Mouse (Mus musculus) layer of hippocampus, postnatal 14 days (tissue): ENCODE measurements at regions not wholly inside any gene's neighbourhood (a gene's known extent, or its start where the extent isn't known, plus 50 kb on each side); places are given as distances from the start of the nearest gene placed in this dataset.
"Not testable (repeated sequence)": the region's sequence is repeated elsewhere in the genome, so short reads cannot be mapped to it uniquely, and the experiment has no call there.

Experiments used
- DNase-seq, 2 experiments: peaks; one replicate each; pipeline ENCODE4 v3.0.0; 2021 to 2022; ENCODE audit warnings: low spot score in 2 of 2, mixed read lengths in 1 of 2

DNA sequence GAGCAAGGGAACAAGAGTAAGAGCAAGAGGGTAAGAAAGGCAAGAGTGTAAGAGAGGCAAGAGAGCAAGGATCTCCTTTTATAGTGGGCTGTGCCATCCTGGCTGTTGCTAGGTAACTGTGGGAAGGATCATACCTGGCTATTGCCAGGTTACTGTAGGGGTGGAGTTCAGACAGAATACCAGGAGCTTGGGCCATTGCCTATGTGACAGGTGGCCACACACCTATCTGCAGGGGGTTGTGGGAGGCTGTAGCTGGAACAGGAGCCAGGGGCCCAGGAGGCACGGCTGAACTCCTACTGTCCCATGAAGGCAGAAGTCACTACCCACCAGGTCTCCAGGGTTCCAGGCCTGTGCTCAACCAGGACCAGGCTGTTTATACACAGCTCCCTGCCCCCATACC, 1149.0 kb downstream of the 9330182O14Rik start:
- no peak for DNase-seq

DNA sequence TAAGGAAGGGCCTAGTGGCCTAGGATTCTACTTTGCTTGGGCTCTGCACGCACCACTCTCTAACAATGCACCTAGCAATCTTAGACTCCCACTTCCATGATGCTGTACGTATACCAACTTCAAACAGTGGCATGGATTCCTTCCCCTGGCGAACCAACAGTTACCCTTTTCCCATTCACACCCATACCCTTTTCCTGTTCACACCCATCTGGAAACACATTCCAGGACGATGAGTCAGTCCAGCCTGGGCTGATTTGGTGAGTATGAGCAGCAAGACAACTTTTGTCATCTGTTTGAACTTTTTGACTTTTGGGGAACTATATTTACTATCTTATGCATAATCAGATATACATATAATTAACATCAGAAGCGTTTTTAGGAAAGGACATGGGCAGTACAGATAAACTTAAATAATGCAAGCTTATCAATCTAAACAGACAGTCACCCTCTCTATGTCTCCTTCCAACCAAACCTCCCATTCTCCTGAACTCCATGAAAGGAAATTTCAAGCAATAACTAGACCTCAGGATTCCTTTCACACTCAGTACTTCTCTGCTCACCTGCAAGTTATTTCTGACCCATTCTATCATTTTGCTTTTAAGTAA, 1152.7 kb downstream of the 9330182O14Rik start:
- no peak for DNase-seq

DNA sequence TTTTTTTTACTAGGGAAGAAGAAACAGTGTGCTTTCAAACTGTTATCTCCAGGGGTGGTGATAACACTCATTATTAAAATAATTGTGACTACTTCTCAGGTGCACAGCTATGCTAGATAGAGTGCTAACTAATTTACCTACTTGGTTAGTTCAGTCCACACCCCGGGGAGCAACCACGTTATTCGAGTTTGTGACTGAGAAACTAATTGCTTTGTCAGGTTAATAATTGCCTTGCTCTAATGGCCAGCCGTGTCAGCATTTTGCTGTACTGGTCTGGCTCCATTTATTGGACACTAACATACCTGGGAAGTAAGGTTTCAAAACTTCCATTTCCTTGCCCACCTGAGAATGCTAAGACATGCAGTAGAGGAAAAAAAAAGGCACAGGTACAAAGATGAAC, 1163.3 kb downstream of the 9330182O14Rik start:
- DNase-seq, result no peak

DNA sequence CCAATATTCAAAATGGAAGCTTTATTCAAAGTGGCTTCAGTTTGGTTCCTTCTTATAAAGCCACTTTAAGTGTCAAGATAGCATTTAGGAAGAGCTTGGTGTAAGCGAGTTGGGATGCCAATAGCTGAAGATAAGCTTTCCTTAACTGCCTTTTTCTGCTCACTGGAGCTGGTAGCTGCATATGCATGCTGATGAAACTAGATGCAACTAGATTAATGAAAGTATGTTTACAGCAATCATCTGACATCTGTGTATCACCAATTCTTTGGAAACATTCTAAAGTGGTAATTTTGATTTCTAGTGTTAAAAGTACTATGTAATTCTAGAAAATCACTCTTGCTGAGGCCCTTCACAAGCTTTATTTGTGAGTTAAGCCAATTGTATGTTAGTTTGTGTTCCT, 1172.5 kb downstream of the 9330182O14Rik start:
- DNase-seq, result no peak

DNA sequence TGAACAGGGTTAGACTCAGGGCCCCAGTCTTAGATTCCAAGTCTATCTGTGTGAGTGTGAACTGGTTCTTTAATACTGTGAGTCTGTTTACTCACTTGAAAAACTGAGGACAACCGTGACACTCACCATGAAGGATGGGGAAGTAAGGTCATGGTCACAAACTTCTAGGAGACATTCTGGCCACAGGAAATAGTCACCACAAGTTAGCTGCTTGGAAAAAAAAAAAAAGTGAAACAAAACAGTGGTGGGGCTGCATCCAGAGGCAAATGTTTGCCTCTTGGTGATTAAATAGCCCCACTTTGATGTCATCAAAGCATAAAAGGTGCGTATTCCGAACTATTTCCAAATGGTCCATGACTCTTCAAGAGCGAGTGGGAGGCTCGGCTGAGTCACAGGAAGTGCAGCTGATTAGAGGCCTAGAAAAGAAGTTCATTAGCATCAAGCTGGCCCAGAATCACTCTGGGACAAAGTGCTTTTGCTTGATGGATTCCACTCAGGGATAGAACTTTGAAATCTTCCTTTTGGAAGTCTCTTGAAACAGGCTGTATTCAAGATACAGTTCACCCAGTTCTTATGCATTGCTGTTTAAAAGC, 1177.7 kb downstream of the 9330182O14Rik start:
- no peak for DNase-seq

DNA sequence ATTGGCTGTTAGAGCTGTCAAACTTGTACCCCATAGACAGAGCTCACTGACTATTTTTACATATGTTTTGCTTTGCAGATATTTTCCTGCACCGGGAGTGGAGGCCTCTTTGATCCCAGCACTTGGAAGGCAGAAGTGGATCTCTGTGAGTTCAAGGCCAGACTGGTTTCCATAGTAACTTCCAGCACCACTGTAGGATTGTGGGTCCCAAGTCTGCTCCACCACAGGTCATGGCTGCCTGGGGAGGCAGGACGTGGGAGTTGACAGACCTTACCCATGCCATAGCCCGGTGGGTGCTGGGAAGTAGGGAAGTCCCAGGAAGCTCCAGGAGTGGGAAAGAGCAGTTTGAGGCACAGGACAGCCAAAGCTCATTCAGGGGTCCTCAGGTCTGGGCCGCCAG, 1180.8 kb downstream of the 9330182O14Rik start:
- DNase-seq, result no peak

DNA sequence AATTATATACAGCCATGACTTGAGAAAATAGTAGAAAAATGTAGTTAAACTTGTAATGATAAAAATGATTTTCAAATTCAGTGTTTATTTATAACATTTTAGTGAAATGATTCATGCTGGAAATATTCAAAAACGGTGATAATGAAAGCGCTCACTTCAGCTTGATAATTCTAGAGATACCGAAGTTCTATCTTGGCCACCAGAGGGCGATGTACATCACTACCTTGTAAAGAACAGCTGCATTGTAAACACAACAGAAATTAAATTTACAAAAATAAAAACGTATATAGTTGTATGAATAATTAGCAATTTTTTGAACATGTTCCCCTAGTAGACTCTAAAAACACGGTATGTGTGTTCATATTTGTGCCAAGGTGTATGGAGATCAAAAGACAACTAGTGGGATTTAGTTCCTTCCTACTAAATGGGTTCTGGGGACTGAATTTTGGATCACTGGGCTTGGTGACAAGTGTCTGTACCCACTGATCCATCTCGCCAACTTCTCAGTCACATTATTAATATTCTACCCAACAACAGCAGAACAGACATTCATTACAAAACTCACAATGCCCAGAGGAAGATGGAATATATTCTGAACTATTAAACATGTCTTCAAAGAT, 1191.6 kb downstream of the 9330182O14Rik start:
- DNase-seq, result peak; percentile 34 to 71

DNA sequence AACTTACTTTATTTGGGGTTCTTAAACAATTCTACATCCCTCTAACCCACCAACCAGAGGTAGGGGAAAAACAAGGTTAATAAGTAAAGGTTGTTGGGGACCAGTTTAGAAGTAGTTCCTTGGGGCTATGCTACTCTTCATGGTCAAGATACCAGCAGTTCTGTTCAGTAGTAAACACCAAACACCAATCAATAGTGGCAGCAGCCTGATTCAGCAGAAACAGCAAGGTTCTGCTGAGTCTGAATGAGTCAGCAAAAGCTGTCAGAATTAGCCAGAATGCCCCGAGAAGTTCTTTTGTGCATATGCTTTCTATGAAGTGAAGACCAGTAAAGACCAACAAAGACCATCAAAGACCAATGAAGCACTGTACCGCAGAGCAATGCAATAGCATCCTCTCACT, 1195.1 kb downstream of the 9330182O14Rik start:
- no peak for DNase-seq

DNA sequence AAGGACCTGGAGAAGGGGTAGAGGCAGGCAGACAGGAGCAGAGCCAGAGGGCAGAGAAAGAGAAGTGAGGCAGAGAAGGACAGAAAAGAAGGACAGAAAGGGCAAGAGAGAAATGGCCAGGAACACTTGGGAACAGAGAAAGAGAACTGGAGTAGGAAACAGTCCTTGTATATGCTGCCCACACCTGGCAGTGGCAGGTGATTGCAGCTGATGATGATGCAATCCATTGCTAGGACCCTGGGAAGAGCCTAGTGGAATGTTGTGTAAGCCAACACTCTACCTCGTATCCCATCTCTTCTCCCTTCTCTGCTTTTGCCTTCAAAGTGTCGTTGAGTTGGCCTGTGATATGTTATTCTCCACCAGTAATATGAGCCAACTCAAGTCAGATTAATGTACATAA, 1195.9 kb downstream of the 9330182O14Rik start:
- DNase-seq, result no peak

DNA sequence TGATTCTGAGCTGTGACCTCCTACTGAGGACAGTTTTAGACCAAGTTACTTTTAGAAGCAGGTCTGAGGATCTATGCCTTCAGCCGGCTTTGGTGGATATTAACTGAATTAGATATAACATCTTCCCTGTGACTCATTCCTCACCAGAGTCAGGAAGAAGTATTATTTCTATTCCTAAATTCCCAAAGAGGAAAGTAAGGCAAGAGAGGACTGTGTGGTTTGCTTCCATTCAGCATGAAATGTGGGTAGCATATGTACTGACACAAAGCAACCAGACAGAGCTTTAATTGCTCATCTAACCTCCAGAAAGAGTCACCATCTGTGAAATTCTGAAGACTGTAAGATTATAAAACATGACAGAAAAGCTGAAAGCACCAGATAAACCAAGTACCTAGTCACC, 1198.3 kb downstream of the 9330182O14Rik start:
- DNase-seq, result peak in 1 of 2 experiments; percentile 14

DNA sequence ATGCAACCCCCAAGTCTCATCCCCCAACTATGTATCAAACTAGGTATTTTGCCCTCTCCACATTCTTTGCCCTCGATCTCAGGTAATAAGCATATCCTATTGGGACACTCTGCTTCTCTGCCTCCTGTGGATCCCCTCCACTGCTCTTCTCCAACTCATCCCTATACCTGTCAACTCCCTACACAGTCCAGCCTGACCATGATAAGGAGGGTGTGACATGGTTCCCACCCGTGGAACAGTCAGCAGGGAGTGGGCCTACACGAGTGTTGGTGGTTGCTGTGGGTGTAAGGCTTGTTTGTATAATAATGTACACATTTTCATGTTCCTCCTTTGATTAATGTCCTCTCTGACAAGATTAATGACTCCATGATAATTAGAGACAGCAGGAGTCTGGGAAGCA, 1199.0 kb downstream of the 9330182O14Rik start:
- no peak for DNase-seq

DNA sequence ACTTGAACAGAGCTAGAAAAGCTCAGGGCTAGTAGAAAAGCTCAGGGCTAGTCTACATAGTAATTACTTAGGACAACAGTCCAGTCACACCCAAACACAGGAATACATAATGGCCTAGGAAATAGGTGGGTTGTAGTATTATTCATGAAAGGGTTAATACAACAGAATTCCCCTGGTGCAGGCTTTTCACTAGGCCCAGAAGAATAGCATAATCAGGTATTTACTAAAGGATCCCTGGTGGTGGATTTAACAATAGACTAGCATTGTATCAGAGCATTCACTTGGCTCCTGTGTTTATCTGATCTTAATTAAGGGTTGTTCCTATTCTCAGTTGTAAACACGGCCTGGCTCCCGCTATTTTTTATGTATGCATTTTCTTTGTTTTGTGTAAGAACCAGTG, 1206.5 kb downstream of the 9330182O14Rik start:
- not testable (repeated sequence) for DNase-seq

DNA sequence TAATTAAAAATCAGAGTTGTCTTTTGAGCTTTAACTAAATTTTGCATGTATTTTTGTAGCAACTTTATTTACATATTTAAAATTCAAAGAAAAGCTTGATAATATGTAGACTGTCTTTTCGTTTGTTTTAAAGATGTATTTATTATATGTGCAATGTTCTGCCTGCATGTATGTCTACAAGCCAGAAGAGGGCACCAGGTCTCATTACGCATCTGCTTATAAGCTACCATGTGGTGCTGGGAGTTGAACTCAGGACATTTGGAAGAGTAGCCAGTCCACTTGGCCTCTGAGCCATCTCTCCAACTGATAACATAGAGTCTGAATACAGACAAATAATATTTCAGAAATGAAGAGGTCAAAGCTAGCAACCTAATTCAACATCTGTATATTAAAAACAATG, 1211.4 kb downstream of the 9330182O14Rik start:
- no peak for DNase-seq

DNA sequence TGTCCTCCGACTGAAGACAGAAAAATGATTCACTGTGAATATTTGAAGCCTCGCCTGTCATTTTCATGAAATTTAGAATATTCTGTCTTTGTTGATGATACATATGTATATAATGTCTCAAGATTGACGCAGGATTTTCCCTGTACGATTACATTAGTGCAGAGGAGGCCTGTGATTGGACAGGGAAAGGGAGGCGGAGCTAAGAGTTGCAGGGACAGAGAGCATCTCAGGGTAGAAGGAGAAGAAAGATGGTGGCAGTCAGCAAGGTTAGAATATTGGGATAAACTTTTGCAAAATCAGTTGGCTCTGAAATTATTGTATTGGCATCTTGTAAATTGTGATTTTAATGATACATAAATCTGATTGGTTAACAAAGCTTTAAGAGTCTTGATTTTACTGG, 1213.1 kb downstream of the 9330182O14Rik start:
- no peak for DNase-seq

DNA sequence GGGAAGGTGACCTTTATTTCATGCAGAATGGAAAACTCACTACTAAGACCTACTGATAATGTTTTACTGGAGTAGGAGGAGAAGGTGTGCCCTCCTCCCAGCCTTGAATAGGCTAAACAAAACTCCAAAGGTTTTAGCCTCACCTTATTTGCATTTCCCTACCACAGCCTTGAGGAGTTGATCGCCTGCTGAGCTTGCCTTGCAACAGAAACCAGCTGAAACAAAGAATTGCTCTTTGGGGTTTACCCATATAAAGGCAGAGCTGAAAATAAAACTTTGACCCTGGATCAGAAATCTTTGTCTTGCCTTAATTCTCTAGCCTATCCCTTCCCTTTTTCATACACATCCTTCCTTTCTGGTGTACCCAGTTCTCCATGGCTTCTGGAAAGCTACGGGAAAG, 1218.0 kb downstream of the 9330182O14Rik start:
- DNase-seq, result no peak

DNA sequence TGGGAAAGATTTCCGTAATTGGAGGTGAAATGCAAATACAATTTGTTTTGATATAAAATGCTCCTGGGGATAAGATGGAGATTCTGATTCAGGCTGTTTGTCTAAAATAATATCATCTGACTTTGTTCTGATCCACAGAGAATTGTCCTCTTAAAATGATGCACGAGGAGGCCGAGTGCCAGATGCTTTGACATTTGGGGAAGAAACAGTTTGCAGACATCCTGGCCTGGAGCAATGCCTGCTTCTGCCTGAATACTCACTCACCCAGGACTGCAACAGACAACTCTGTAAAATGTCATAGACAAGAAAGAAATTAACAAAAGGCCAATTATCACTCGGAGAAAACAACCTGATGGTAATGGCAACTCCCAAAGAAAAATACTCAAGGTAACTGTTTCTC, 1225.1 kb downstream of the 9330182O14Rik start:
- DNase-seq, result peak in 1 of 2 experiments; percentile 21

DNA sequence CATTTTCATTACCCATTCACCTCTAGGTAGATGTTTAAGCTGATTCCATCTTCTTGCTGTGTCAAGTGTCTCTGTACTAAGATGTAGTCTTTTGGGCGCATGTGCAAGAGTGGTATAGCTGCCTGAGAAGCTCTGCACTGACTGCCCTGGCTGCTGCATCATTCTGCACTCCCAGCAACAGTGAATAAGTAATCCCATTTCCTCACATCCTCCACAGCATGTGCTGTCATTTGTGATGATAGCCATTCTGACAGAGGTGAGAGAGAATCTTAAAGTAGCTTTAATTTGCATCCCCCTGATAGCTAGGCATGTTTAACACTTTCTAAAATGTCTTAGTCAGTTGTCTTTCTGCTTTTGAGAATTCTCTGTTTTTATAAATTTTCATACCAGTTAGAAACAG, 1240.5 kb downstream of the 9330182O14Rik start:
- no peak for DNase-seq

DNA sequence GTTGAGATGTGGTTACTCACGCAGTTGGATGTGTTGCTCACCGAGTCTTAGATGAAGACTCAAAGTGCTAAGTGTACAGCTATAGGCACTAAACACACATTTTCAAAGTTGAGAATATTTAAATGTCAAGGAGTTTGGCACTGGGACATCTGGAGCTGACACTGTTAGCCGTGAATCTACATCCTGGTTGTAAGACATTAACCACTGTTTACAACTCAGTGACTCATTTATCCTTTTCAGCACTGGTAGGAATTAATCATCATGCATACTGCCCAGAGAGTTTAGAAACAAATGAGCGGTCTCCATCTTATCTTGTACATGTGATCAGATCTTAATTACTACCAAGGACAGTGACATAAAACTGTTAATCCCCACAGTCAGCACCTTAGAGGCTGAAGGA, 1241.7 kb downstream of the 9330182O14Rik start:
- no peak for DNase-seq

DNA sequence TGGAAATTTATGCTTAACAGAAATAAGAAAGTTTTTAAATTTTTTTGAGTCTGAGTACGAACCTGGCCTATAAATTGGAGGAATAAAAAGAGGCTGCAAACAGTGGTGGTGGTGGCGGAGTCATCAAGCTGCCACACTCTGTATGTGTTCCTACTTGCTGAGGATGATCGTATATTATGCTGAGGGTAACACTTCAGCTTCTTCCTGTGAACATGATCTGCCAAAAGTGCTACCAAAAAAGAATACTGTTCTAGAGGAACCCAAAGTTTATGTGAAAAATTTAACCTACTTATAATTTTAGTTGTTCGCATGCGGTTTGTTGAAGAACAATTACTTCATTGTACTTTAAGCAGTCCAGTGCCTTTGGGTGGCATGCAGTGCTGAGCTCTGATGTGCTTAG, 1245.5 kb downstream of the 9330182O14Rik start:
- no peak for DNase-seq

DNA sequence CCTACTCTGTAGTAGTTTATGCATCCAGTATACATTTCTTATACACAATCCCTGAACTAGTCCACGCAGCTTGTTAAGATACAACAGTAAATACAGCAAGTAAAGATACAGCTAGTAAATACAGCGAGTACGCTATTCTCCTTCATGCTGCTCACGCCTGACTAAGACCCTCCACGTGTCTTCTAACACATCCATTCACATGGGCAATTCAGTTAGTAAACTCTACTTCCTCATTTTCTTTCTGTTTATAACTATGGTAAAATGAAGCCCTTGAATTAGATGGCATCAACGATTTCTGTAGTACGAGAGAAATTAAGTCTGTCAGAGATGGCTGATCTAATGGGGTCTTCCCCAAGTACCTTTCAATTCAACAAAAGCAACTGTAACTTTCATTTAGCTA, 1246.3 kb downstream of the 9330182O14Rik start:
- no peak for DNase-seq

DNA sequence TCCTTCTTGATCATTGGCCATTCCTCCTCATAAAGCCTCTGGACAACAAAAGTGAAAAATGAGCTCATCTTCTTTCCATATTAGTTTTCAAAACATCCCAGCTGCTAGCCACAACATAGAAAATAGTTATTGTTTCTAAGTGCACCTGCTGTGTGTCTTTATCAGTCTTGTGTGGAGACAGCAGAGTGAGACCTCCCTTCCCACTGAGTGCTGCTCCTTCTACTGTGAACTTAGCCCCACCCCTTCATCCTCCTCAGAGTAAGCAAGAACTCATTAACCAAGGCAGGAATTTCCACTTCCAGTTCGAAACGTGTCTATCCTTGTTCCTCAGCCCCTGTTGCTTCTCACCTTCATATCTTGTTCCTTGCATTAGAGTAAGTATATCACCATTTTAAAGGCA, 1256.5 kb downstream of the 9330182O14Rik start:
- DNase-seq, result no peak
